Mouse (Mus musculus) adrenal gland, postnatal 4 days (tissue): ENCODE data around the gene Itgb6. TPM values are rescaled to one million over a fixed set of nuclear protein-coding genes. Genes with fewer than 3 reads are reported as not detected.

Source experiments
- DNase-seq, 2 experiments: peaks; one replicate each; pipeline ENCODE4 v3.0.0; 2021 to 2022; ENCODE audit warnings: low spot score in 2 of 2, mixed read lengths in 2 of 2
- total RNA-seq, 2 experiments: library from RNA; stranded (reverse); gene quantifications; 2 replicates each; pipeline ENCODE4 v1.2.3; 2021

The Itgb6 gene
- total RNA-seq, 2 experiments from 2014 or later, result 1.3 to 4.0 TPM

DNA sequence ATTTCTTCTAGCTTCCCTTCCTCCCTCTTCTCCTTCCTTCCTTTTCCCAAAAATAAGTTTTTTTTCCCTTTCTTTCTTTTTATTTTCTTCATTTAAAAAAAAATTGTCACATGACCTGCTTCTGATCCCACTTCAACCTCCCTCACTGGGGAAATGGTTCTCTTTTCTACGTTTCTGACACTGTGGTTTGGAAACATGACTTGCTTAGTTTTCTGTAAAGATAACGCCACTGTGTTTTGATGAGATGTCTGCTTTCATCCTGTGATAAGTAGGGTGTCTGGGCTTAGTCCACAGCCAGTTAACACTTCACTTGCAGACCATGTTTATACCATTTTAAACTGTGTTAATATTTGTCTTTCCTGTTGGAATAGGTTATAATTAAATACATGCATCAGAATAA, 96.7 kb downstream of the Itgb6 start:
- no peak for DNase-seq

DNA sequence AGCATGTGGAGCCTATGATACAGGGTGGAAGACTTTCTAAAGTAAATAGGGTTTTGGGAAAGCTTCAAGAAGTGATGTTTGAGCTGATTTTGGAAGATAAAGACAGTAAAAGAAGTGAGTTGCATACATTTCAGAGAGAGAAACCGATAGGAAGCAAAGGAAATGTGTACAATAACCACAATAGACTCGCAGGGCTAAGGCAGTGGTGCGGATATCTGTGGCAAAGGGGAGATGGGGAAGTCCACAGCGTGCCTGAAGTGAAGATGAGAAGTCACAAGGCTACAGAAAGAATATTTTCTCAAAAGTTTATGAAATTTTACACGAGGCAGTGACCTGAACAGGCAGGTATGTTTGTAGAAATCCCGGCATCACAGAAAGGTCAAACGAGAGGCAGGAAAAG, 100.3 kb downstream of the Itgb6 start:
- no peak for DNase-seq

DNA sequence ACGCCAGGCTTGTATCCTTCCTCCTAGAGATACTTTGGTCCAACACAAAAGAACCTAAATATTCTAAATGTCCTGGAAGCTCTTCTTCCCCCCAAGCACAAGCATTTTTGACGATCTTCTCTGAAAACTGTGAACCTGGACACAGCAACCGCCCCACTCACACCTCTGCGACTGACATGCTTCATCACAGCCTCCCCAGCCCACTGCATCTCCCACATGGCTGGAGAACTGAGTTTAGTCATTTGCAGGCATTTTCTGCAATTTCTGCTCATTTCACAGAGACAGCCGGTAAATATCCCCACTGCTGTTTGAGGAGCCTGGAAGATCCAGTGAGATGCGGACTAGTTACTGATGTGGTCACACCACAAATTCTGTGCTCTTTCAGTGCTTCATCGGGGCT, 107.7 kb downstream of the Itgb6 start:
- DNase-seq, result no peak

DNA sequence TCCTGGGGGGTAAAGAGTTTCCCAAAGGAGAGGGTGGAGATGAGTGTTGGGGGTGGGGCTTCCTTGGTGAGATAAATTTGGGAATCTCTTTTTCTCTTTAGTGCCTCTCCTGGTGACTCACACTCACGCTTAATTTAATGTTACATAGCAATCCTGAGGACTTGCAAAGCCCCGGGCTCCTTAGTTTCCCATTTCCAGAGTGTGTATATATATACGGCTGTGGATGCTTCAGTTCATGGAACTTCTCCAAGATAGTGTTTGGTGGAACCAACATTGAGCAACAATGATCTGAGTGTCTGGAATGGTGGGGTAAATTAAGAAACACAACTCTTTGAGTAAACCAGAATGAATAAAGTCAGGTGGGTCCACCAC, 108.6 kb downstream of the Itgb6 start:
- DNase-seq, result no peak

DNA sequence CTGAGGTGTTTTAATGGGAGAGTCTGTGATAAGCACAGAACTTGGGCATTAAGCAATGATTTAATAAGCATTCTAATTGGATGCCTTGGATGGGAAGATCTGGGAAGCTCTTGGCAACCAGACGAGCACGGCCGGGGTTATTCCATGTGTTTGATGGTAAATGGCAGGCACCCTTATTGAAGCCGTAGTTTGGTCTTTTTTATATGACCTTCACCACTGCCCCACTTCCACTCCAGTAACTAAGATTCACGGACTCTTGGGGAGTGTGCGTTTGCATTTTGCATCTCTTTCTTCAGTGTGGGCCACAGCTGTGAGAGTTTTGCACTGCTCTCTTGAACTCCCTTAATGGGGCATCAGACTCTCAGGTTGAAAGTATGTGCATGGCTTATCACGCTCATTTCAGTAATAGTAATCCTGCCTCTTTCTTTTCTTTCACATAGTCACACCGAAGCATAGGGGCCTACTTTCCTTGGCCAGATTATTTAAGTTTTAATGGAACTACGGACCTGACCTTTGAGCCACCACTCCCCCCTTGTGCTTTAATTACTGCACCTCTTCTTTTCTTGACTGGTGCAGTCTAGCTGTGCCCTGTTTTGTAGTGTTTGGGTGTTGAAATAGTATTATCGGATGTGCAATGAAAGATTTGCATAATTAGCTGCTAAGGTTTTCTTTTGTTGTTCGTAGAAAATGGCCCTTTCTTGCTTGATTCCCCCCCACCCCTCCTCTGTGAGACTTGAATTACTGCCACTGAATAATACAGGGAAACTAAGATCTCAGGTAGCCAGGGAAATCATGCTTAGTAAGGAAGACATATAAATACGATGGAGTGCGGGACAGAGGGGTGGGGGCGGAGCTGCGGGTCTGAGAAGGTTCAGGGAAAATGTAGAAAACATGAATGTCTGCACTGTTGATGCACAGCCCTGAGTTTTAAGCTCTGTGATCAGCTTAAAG, 109.3 kb downstream of the Itgb6 start:
- no peak for DNase-seq

DNA sequence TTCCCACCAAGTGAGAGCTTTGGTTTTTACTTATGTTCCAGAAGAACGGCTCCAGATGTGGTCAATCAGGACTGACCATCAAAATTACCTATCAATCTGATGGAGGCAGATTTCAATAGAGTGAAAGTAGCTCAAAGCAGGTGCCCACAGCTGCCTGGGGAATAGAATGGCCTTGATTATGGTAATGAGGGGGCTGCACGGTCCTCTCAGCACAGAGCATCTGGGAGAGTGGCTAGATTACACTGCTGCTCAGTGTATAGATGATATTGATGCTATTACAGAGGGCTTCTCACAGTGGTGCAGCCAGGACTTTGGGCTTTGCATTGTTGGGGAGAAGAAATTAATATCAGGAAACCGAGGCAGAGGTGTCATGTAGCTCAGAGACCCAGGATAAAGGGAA, 110.8 kb downstream of the Itgb6 start:
- no peak for DNase-seq

DNA sequence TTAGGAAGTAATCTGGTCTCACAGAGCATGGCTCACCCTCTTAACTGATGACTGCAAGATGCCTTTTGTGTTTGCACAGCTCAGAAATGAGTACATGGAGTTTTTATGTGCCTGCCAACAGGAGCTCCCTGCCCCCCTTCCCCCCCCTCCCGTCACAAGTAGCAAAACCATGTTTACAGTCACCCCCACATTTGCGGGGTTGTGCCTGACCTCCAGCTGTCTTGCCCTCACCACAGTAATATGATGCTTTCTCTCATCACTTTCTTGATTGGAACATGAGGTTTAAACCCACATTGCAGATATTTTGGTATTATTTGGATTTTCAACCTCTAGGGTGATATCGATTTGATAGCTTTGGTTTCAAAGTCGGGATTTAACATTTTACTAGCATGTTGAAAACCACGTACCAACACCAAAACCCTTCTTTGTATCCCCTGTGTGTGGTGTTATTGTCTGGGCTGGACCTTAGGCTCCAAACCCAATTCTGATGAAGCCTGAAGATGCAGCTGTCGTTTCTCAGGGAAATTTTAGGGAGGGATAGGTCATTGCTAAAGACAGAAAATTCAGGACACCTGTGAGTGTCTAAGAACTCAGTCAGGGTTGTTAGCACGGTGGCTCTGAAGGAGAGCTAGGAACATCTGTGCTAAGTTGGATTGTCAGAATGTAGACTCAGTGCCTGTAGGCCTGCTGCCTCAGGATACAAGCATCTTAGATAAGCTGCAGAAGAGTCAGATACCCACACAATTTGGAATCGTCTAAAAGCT, 112.8 kb downstream of the Itgb6 start:
- no peak for DNase-seq

DNA sequence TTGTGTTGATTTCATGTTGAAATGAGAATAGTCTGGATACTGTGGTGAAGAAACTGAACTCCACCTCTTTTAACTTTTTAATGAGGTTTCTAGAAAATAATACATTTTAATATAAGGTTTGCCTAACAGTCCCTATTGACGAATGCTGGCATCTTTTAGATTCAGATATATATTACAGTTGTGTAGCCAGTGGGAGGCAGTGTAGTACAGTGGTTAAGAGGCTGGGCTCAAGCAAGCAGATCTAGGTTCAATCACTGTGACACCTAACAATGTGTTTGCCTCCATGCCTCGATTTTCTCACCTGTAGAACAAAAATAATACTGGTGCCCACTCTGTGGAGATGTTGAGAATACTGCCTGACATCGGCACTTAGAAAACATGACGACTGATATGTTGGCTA, 114.5 kb downstream of the Itgb6 start:
- no peak for DNase-seq

DNA sequence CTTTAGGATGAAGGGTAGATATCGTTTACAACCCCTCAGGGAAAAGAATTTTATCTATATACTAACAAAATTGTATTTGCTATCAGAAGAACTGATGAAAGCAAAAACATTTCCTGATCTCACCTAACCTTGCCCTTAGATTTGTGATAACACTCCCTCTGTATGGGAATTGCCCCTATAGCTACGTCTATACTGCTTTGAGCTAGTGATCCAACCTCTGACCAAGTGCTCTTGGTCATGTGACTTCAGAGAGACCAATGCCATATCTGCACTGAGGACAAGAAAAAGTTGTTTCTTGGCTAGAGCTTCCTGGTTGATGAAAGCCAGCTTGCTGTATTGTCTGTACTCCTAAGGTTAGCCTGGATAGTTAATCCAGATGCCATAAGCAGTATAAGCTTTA, 121.1 kb downstream of the Itgb6 start:
- no peak for DNase-seq

DNA sequence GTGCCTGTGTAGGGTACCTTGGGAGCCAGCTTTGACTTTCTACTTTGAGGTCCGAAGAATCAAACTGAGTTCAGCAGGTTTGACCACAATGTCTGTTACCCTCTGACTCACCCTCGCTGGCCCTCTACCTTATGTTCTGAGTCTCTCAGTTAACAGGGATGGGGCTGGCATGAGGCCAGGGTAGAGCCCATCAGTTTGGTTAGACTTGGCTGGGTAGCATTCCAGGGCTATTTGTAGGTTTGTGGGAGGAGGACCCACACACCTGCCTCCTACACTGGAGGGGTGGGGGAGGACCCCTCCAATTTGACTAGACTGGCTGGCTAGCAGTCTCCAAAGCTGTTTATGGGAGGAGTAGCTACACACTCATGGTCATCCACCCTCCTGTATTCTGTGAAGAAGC, 121.6 kb downstream of the Itgb6 start:
- DNase-seq, result no peak

DNA sequence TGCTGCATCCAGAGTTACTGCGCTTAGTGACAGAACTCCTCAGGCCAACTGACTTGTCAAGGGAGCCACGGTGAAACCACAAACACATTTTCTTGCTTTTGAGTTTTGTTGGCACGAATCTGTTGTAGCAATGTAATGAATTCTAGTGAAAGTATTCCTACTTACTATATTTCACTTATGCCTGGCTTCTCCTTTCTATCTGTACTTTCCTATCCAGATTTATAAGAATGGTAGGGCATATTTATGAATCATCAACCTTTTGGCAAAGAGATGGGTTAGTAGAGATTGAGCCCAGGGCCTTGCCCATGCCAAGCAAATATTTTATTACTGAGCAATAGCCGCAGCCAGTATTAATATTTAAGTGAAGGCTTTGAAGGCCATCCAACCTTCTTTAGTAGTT, 139.0 kb downstream of the Itgb6 start:
- no peak for DNase-seq

DNA sequence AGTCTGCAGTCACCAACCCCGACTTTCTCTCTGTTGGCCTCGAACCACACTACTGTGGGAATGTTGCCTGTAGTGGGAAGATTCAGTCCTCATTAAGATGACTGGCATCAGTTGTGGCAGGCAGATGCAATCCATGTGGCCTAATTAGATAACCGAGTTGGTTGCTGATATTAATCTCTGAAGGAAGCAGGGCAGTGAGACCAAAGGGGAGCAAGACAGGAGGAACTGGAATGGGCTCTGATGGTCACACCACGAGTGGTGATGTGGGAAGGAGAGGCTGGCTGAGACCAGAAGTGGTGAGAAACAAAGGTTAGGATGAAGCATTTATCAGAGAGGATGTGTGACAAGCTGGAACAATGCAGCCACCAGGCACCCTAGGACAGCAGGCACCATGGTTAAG, 167.9 kb downstream of the Itgb6 start:
- no peak for DNase-seq

DNA sequence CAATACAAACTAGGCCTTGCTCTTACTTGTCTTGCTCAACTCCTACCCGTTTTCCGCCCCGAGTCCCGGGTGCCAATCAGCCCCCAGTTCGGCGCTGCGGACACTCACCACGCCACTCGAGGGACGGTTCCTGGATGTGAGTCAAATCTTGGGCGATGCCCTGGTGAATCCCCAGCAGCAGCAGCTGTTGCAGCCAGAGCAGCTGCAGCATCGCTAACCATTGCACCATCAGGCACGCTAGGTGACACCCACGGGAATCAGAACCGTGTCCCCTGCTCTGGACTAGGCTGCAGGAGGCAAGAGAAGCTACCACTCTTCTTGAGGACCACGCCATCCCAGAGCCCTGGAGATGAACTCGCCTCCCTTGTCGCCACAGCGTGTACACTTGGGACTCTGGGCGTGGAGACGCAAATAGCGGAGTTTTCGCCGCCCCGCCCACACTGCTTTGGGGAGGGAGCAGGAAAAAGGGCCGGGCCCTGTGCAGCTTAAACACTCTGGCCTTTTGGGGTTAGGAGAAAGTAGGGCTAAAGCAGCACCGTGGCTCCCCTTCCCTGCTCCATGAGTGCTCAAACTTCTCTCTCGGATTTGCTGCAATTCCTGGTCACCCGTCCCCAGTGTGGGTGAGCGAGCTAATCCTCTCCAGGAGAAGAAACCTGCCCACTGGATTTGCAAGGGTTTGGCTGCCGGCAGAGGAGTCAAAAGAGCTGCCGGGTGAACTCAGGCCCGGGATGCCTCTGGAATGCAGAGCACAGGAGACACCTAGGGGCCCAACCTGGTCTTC, 169.4 kb downstream of the Itgb6 start, which contains the start of gene Pla2r1:
Gene Pla2r1, minus strand, starts transcription at position 407 of the 781 bp plus-strand sequence.
- DNase-seq, result peak; percentile 13 to 16

DNA sequence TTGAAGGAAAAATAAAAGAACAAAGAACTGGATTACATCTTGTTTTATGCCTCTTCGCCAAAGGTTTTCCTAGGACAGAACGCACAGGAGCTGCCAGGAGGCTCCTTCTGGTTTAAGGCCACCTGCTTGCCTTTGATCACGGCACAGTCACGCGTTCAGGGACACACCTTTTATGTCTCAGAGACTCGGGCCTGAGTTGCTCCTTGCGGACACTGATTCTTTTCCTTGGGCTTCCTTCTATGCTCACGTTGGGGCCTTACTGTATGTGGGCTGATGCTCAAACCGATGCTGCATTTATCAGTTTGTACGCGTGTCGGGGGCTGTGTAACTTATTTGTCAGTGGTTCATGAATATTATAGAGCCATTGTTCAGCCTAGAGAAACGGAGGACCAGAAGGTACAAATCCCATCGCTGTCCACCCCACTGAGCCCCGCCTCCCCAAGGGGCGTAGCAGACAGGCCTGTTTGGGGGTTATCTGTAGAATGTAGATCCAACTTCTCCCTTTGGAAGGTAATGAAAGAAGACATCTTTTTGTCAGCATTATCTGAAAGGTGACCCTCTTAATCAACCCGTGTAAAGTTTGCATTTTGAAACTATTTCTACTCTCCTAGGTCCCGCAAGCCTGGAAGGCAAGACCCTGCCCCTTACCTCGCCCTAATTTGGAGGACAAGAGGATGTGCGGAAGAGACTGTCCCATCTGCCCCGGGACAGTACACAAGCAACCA, 170.1 kb downstream of the Itgb6 start:
- DNase-seq, result no peak

DNA sequence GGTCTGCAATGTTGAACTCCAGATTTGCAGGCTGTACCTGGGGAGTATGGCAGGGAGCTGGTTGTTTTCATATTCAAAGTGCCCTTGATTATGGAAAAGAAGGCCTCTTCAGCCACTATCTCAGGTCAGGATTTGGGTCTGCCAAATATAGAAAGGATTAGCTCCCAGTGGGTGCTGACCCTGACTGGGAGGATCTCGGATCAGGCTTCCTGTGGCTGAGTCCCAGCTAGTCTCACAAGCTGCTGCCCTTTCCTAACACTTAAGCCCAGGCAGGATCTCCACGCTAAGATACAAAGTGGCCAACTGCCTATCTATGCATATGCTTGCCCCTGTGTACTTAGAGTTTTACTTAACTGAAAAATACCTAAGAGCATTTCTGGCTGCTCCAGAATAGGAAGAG, 170.8 kb downstream of the Itgb6 start:
- DNase-seq, result no peak

DNA sequence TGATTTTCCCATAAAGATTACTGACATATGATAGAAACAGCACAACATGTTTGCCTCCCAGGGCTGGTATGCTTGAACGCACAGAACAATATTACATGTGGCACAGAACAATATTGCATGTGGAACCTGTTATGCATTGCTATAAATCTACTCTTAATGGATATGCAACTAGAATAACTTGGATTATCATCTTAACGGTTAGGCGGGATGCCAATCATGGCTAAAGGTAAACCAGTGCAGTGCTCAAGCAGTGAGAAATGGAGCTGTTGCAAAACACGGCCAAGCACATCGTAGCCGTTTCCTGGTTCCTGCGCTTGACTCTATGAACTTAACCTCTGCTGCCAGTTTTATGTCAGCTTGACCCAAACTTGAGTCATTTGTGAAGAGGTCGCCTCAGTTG, 171.9 kb downstream of the Itgb6 start:
- no peak for DNase-seq

DNA sequence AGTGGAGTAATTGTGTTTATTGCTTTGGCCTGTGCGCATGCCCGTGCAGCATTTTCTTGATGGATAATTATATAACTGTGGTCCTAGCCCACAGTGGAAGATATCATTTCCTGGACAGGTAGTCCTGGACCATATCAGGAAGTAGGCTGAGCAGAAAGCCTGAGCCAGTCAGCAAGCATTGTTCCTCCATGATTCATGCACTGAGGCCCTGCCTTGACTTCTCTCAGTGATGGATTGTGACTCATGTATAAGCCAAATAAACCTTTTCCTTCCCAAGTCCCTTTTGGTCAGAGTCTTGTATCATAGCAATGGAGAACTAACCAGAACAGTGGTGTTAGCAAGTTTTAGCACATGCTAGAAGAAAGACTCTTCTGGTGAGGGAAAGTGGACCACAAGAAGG, 172.6 kb downstream of the Itgb6 start:
- DNase-seq, result no peak
